Mouse (Mus musculus): Measurements from ENCODE around the gene Sltm. TPM values are rescaled to one million over a fixed set of nuclear protein-coding genes. Genes with fewer than 3 reads are reported as not detected.
"Not testable (repeated sequence)": the region's sequence is repeated elsewhere in the genome, so short reads cannot be mapped to it uniquely, and the experiment has no call there.

Sltm gene
- 10 to 100 TPM; 48.5 to 53.5 TPM for total RNA-seq (2021)
- long read RNA-seq, transcript Sltm-206 (21 exons, 3,755 nt) = minor isoform, 14 of 94 reads
- long read RNA-seq, transcript Sltm-201 (21 exons, 3,691 nt) = major isoform, 41 of 94 reads
- long read RNA-seq, partial matches to known transcripts = 7 of 94 reads
- long read RNA-seq, other reads (novel, unspliced or antisense) = 31 of 94 reads

DNA sequence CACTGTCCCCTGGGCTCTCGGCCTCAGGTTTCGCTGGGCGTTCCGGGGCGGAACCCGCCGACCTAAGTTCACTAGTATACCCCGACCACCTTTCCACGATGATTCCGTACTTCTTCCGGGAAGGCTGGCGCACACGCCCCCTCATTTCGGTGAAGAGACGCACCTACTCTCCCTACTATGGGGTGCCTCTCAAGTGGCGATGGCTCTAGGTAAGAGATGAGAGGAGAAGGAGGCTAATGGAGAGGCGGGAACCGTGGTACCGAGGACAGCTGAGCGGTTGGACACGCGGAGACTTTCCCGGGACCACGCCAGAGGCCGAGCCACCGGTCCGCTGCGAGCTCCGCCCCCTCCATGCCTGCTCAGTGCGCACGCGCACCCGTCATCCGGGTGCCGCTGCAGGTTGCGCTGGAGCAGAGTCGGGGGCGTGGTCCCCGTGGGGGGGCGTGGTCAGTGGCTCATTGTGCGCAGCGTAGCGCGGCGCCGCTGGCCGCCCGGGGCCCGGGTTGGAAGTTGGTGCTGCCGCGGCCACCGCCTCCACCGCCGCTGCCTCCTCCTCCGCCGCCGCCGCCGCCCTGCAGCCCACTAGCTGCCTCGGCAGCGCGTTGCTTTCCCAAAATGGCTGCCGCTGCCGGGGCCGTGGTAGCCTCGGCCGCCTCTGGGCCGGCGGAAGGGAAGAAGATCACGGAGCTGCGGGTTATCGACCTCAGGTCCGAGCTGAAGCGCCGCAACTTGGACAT is at the start of gene Sltm:
TSS of gene Sltm (plus strand) at position 450 of the 737 bp plus-strand sequence.
- DNase-seq (ENCODE audit: low spot score in 2 of 2) = peak; percentile 97 to 99

DNA sequence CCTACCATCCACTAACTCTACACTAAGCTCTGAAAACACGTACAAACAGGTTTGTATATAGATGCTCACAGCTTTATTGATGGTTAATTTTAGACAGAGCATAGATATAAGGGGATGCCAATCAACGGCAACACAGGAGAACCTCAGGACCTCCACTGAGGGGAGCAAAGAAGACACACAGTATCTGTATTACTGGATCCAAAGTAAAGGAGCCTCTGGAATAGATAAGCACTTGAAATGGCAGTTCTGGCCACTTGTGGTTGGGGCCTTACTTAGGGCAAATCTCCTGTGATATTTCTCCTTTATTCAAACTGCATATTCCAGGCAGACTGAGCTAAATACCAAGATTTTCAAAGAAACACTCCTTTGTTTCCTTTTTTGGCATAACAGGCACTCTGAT is 49.5 kb upstream of the Sltm start:
- no peak for DNase-seq (ENCODE audit: low spot score in 2 of 2)

DNA sequence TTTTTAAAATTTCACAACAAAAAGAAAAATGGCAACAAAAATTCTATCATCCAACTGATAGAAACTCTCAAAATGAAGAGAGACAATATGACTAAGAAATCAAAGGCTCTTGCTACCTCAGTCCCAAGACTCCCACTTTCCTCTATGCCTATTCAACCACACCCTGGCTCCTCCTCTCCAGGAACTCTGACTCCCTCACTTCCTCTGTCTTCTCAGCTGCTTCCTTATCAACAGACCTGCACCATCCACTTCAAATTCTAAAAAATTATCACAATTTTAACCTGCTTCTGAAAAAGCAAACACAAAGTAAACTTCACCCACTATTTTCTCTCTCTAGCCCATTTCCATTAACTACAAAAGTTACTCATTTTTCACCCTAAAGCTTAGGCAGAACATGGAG is 45.6 kb upstream of the Sltm start:
- DNase-seq (ENCODE audit: low spot score in 2 of 2) = no peak

DNA sequence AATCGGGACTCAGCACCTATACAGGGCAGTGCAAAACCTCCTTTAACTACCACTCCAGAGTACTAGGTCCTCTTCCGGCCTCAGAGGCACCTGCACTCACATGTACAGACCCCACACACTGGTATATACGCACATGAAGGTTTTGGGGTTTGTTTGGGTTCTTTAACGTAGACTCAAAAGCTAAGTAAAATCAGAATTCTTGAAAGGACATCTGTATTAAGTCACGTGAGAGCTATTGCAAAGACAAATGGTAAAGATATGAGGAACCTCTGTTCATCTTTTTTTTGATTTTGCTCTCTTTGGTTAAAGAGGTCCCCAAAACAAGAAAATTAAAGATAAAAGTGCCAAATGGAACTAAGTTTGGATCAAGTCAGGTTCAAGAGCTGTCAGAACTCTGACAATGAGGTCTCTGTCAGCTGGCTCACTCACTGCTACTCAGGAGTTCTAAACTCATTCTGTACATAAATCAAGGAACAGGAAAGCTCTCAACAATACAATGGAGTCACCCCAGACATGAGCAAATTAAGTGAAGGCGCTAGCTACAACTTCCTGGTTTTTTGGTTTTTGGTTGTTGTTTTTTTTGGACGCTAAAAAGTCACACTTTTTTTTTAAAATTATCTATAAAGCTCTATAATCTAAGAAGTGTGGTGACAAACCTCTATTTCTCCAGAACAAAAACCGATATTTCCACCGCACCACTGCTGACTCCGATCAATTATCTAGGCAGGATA is 40.1 kb upstream of the Sltm start:
- no peak for DNase-seq (ENCODE audit: low spot score in 2 of 2)

DNA sequence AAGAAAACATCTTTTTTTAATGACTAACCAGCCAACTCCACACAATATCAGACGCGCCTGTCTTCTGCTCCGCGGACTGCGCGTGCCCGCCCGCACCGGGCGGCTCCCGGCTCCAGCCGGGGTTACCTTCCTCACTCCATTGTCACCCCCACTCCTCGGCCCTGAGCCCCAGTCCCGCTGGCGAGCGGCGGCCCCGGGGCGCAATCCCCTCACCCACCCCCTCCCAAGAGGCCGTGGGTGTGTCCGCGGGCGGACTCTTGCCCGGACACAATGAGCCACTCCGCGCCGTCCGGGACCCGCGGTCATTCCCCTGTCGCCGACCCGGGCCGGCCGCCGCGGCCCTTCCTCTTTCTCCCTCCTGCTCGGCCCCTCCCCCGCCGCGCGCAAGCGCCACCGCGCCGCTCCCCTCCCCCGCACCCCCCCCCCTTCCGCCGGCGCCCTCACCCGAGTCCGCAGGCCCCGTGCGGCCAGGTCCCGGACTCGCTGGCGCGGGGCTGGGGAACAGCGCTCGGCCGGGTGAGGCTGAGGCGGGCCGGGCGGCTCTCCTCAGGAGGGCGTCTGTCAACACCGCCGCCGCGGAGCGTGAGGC is 39.4 kb upstream of the Sltm start:
- DNase-seq (ENCODE audit: low spot score in 2 of 2) = peak in 1 of 2 experiments; percentile 21

DNA sequence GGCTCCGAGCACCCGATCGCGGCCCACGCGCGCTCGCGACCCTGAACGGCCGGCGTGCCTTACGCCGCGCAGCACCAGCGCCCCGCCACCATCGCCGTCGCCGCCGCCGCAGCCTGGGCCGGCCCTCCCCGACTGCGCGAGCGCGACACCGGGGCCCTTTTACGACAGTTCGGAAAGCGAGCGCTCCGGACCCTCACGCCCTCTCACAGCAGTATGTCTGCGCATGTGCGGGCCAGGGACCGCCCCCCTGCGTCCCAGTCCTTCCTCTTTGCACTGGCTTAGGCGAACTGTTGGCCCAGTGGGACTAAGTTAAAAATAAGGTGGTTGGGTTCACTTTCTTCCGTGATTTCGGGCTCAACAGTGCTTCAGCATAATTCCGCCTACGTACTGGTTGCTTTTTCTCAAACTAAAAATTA is 38.9 kb upstream of the Sltm start, which contains the start of gene Rnf111:
TSS of gene Rnf111 (minus strand) at position 100 of the 416 bp plus-strand sequence.
- peak; percentile 94 to 97 for DNase-seq (ENCODE audit: low spot score in 2 of 2)

DNA sequence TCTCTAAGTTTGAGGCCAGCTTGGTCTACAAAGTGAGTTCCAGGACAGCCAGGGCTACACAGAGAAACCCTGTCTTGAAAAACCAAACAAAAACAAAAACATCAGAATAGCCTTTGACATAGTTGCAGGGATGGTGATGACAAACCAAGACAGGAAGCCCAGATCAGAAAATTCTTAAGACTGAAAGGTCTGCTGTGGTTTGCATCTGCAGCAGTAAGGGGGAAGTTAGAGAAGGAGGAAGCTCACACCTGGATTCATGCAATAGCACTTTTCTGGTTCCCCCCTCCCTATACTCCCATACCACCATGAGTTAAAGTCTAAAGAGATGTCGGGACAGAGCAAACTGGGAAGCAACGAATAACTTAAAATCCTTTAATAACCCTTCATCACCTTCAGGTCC is 36.4 kb upstream of the Sltm start:
- DNase-seq (ENCODE audit: low spot score in 2 of 2) = no peak

DNA sequence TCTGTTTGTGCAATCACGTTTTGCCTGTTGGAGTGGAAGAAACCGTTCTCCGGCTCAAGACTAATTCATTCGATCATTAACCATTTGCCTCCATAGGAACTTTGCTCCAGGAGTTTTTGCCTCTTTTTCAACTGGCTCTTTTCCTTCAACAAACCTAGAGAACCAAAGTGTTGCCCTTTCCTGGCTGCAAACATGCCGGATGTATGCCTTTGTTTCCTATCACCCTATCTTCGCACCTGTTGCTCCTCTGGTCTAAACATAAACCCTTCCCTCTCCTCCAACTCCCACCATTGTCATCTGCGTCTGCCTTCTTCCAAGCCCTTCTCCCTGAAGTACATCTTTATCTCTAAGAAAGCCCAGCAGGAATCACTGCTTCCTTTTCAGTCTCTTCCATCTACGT is 35.8 kb upstream of the Sltm start:
- no peak for DNase-seq (ENCODE audit: low spot score in 2 of 2)

DNA sequence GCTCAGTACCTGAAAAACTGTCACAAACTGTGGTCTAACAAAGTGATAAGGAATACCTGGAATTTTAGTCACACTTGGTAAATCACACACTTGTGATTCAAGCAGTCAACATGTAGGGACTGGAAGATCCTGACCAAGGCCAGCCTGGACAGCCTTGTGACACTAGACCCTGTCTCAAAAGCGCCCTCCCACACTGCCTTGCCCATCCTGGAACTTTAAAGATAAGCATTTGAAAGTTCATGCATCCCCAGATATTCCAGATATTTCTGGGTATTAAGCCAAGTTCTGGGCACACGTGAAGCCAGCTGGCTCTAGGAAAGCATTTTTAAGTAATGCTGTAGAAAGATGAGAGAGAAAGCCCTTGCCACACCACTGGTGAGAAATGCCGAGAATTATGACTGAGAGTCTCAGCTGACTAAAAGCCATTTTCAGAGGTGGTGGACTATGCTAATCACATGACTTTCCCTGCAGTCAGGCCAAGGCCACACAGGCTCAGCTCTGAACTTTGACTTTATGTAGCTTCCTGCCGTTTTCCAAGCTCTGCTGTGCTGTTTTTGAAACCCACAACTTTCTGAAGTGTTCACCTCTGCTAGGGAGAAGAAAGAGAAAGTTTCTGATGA is 32.5 kb upstream of the Sltm start:
- no peak for DNase-seq (ENCODE audit: low spot score in 2 of 2)

DNA sequence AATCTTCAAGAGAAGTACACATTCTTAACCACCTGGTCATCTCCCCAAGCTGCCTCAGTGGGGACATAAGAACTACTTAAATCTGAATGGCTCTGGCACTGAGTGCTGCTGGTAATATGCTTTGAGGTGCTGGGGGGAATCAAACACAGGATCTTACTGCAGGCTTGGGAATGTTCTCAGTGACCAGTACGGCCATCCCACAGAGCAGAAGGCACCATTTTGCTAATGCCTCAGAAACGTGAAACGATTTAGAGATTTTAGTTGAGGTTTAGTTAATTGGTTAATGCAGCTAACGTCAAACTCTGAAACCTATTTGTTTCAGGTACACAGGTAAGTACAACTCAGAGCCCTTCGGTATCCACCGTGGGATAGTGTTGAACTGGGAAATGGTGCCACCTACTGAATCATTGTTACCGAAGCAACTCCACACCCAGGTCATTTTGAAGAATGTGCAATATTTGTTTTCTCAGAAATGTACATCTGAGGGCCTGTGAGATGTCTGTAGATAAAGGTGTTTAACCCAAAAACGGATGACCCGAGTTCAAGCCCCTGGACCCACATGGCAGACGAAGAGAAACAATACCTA is 31.5 kb upstream of the Sltm start:
- no peak for DNase-seq (ENCODE audit: low spot score in 2 of 2)

DNA sequence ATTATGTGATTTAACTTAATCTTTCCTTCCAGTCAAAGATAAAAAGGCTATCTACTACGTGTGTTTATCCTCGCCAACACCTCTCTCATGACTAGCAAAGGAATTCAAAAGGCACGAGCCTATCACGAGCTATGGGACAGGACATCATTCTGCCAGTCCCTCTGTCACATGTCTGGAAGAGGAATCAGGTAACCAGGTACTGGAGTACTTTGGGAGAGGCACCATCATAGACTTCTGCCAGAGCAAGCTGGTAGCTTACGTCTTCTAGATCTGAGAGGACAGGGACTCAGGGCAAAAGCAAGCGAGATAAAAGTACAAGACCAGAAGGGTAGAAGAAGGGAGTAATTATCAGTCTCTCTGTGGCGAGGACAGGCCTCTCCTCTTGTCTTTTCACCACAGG is 30.9 kb upstream of the Sltm start:
- no peak for DNase-seq (ENCODE audit: low spot score in 2 of 2)

DNA sequence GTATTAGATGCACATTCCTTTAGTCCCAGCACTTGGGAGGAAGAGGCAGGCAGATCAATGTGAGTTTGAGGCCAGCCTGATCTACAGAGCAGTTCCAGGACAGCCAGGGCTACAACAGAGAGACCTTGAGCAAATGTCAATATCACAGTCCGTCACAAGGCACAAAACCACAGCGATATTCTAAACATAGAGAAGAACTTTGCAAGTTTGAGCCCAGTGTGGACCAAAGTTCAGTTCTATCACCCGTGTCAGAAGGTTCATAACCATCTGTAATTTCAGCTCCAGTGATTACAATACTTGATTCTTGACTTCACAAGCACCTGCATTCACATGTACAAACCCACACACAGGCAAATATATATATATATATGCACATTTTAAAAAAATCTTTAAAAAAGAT is 21.9 kb upstream of the Sltm start:
- no peak for DNase-seq (ENCODE audit: low spot score in 2 of 2)

DNA sequence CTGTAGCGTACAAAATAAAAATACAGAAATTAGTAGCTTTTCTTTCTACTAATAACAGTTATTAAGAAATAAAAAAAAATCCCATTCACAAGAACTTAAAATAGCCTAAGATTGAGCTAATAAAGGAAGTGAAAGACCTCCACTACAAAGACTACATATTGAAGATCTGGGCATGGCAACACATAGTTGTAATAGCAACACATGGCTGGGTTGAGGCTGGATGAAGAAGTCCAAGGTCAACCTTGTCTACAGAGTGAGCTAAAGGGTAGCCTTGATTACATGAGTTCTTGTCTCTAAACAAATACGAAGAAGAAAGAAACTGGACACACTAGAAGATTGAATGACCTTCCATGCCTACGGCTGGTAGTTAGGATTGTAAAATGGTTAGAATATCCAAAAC is 18.7 kb upstream of the Sltm start:
- no peak for DNase-seq (ENCODE audit: low spot score in 2 of 2)

DNA sequence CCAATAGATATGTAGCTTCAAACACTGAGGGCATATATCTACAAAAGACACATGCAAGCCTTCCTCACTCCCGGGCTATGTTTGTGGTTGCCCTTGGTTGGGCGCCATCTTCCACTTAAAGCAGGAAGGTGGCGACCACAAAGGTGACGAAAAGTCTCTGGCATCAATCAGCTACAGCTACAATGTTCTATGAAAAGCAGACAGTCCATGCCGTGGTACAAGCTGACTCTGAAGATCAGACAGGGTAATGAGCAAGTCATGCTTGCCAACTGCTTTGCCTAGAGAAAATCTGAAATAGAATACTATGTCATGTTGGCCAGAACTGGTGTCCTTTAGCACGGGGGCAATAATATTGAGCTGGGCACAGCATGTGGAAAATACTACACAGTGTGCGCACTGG is 18.2 kb upstream of the Sltm start:
- no peak for DNase-seq (ENCODE audit: low spot score in 2 of 2)

DNA sequence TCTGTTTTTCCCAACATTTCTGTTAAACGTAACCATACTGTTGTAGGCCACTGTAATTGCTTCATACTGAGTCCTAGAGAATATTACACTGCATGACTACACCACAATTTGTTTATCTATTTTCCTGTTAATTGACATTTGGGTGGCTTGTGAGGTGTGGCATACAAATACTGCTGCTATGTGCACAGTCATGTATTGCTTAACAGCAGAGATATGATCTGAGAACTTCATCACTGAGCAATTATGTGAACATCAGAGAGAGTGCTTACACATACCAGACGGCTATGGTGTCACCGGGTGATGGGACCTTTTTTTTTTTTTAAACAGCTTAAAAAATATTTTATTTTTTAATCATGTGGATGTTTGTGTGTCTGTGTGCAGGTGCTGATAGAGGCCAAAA is 9.2 kb upstream of the Sltm start:
- no peak for DNase-seq (ENCODE audit: low spot score in 2 of 2)

DNA sequence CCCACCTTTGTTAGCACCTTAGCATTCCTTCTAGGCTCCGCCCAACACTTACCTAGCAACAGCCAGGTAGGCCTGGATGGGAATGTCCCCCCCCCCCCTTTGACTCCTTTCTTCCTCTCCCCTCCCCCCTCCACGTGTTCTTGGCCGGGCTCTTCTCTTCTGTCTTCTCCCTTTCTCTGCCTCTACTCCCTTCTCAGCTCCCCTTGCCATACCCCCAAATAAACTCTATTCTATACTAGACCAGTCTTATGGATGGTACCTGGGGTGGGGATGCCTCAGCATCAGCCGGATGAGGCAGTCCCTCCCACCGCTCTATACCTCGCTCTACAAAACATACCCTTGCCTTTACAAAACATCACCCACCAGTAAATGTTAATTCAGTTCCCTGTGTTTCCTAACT is 970 bp upstream of the Sltm start:
- DNase-seq (ENCODE audit: low spot score in 2 of 2) = no peak

DNA sequence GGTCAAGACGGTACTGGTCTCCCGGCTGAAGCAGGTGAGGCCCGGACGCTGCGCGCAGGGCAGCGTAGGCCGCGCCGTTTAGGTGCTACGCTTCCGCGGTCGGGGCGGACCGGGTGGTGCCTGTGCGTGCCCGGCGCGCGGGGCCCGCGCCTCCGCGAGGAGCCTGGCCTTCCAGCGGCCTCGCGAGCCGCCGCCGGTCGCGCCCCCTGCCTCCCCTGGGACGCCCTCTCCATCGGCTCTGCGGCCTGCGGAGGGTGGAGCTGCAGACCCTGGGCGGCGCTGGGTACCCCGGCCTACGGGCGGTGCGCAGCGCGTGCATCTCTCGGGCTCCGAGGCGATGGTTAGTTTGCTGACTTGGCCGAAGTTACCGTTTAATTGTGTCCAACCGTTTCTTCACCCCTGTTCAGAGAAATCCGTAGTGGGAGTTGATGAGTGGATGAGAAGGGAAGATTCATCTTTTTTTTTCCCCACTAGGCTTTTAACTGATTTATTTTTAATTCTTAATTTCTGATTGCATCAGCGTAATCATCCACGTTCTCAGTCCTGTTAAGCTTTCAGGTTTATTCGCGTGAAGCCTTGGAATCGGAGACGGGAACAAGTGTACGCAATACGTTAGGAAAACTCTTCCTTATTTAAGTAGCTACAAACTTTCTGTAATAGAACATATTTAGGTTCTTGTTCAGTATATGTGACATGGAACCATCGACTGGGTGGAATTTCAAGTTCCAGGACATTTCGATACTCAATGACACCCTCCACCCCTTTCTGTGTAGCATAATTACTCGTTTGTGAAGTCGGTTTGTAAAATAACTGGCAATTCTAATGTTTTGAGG is 710 bp downstream of the Sltm start:
- peak in 1 of 2 experiments; percentile 60 for DNase-seq (ENCODE audit: low spot score in 2 of 2)

DNA sequence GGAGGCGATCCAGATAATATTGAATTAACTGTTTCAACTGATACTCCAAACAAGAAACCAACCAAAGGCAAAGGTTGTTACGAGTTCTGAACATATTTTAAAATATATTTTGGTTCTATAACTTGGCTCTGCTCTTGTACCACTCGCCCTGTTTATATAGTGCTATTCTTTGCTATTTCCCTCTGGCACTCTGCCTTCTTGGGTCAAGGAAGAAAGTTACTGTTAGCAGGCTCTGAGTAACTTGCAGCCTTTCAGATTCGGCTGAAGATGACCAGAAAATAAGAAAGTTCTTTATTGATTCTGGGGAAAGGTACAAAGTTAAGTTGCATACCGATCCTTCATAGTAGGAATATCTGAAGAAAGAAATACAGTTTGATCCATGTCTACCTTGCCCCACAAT is 1.4 kb downstream of the Sltm start:
- no peak for DNase-seq (ENCODE audit: low spot score in 2 of 2)

DNA sequence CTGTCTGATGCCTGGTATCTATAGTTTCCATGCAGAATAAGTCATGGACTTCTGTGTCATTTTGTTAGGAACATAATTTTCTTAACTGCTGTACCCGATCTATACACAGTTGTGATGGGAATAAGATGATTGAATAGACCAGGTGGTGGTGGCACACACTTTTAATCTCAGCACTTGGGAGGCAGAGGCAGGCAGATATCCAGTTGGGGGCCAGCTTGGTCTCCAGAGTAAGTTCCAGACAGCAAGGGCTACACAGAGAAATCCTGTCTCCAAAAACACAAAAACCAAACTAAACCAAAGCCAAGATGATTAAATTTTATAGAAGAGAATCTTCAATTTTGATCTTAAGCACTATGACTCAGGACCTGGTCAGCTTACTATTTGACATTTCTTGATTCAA is 2.3 kb downstream of the Sltm start:
- no peak for DNase-seq (ENCODE audit: low spot score in 2 of 2)

DNA sequence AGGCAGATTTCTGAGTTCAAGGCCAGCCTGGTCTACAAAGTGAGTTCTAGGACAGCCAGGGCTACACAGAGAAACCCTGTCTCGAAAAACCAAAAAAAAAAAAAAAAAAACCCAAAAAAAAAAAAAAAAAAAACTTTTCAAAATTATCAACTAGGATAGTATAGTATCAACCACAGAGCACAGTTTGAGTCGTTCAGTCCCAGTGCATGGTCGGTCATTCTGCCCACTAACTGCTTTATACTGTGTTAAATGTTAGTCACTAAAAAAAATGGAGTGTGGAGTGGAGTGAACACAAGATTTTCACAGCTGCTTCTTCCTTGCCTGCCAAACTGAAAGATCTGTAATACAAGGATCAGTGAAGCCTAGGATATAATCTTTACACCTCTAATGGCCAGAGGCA is 4.0 kb downstream of the Sltm start:
- DNase-seq (ENCODE audit: low spot score in 2 of 2) = not testable (repeated sequence)

All from layer of hippocampus, adult 18-20 months (tissue).